Mouse (Mus musculus) cortical plate, adult 2 months (tissue): ENCODE measurements around the gene Gadd45b.

Experiments used
- CTCF ChIP-seq: fragments of 200-500 bp; IDR thresholded peaks from 2 replicates; pipeline ENCODE4 v1.5.1; 2011; ENCODE audit warnings: mild to moderate bottlenecking, control low read depth, low read length; ENCODE audit not compliant: insufficient read depth; ENCODE audit errors: extremely low read depth
- POLR2A ChIP-seq: fragments of 200-500 bp; IDR thresholded peaks from 2 replicates; pipeline ENCODE4 v1.6.1; 2011; ENCODE audit warnings: mild to moderate bottlenecking, low read length, control low read depth; ENCODE audit not compliant: insufficient read depth; ENCODE audit errors: extremely low read depth

DNA sequence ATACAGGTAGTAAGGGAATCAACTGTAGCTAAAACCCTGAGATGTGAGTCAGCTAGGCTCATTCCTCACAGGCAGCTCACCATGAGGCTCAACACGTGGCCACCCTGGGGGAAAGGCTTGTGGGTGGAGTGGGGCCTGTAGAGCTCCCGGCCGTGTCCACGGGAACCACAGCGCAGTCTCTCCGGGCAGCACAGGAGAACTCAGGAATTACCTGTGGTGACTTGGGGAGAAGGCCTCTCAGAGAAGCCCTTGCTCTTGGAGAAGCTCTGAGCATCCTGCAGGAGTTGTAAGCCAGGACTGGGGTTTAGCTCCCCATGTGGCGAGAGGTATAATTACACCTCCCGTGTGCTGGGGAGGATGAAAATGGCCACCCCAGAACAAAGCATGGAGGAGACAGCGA lies 25.7 kb downstream of the Gadd45b start:
- TF ChIP-seq CTCF = peak; percentile 91
- no peak for TF ChIP-seq POLR2A
